ENCODE assay signal across 8 mouse cellular contexts in genomic region chr5:130216781-130217180, GRCm38 (mm10). TPM values are rescaled to one million over a fixed set of nuclear protein-coding genes. Genes with fewer than 3 reads are reported as not detected.
DNase-seq lines count a peak whose midpoint lies in the region; ATAC-seq and TF ChIP-seq lines count a peak whose summit lies in the region.

Gene Tmem248, plus strand, starts transcription at chr5:130217081.

- no peak for TF ChIP-seq CTCF in lung, embryonic 14.5 days (IDR thresholded peaks at IDR 0.05; ENCODE audit: low read depth)

- no peak within 1 kb of the TSS for H3K4me2 ChIP-seq in lung, embryonic 14.5 days
- no peak within 1 kb of the TSS for H3K4me2 ChIP-seq in heart, embryonic 12.5 days
- H3K4me2 ChIP-seq in midbrain, embryonic 16.5 days (ENCODE audit: low read length) = no peak within 1 kb of the TSS

- 79% methylated on average over 7 of the region's 7 CpGs for WGBS in lung, embryonic 14.5 days
- 81% methylated on average over 7 of the region's 7 CpGs for WGBS in embryonic facial prominence, embryonic 10.5 days
- 78% methylated on average over 7 of the region's 7 CpGs for WGBS in heart, embryonic 12.5 days
- 85% methylated on average over 7 of the region's 7 CpGs for WGBS in midbrain, embryonic 16.5 days

- H3K9me3 ChIP-seq in lung, embryonic 14.5 days (ENCODE audit: low read depth, low read length) = no peaks in the 10 kb centered on the region
- H3K9me3 ChIP-seq in embryonic facial prominence, embryonic 10.5 days = no peaks in the 10 kb centered on the region; the same call in 1 of the 2 replicates
- peaks cover 6% of the 10 kb centered on the region; the same call in 1 of the 2 replicates for H3K9me3 ChIP-seq in heart, embryonic 12.5 days (replicated peaks)
- no peaks in the 10 kb centered on the region for H3K9me3 ChIP-seq in midbrain, embryonic 16.5 days (replicated peaks; ENCODE audit: control insufficient read depth, low read length, poor library complexity, severe bottlenecking)

- no peak for ATAC-seq in lung, embryonic 14.5 days (ENCODE audit: insufficient read depth)
- ATAC-seq in heart, embryonic 12.5 days (ENCODE audit: insufficient number of reproducible peaks, low FRiP score) = no peak
- no peak for ATAC-seq in midbrain, embryonic 16.5 days

- H3K4me3 ChIP-seq in lung, embryonic 14.5 days (ENCODE audit: low read depth, low read length) = no peak within 1 kb of the TSS
- H3K4me3 ChIP-seq in embryonic facial prominence, embryonic 10.5 days = no peak within 1 kb of the TSS
- H3K4me3 ChIP-seq in heart, embryonic 12.5 days = no peak within 1 kb of the TSS
- H3K4me3 ChIP-seq in midbrain, embryonic 16.5 days (ENCODE audit: low read depth, low read length) = no peak within 1 kb of the TSS

- H3K9ac ChIP-seq in lung, embryonic 14.5 days = no peak within 1 kb of the TSS
- no peak within 1 kb of the TSS for H3K9ac ChIP-seq in heart, embryonic 12.5 days
- H3K9ac ChIP-seq in midbrain, embryonic 16.5 days (ENCODE audit: low read depth, low read length) = no peak within 1 kb of the TSS

- H3K4me1 ChIP-seq in lung, embryonic 14.5 days (ENCODE audit: insufficient read depth) = no peaks in the 10 kb centered on the region
- peaks cover 10% of the 10 kb centered on the region; the same call in 1 of the 2 replicates for H3K4me1 ChIP-seq in embryonic facial prominence, embryonic 10.5 days
- H3K4me1 ChIP-seq in heart, embryonic 12.5 days (replicated peaks) = 0 out of 2 replicates have a peak, but pooled peaks cover 4% of the 10 kb centered on the region
- H3K4me1 ChIP-seq in midbrain, embryonic 16.5 days (ENCODE audit: control insufficient read depth, insufficient read depth, low read length) = peaks cover 8% of the 10 kb centered on the region

- H3K27me3 ChIP-seq in lung, embryonic 14.5 days (ENCODE audit: insufficient read depth, low read length) = no peaks in the 10 kb centered on the region
- H3K27me3 ChIP-seq in embryonic facial prominence, embryonic 10.5 days (replicated peaks; ENCODE audit: low read depth, poor library complexity, severe bottlenecking) = no peaks in the 10 kb centered on the region
- no peaks in the 10 kb centered on the region for H3K27me3 ChIP-seq in heart, embryonic 12.5 days (replicated peaks)
- H3K27me3 ChIP-seq in midbrain, embryonic 16.5 days (ENCODE audit: control insufficient read depth, insufficient read depth, low read depth, low read length) = no peaks in the 10 kb centered on the region

- DNase-seq in lung, embryonic 14.5 days = no peak
- DNase-seq in lung, postnatal 4 days = no peak
- DNase-seq in embryonic facial prominence, embryonic 10.5 days (ENCODE audit: low spot score) = no peak
- DNase-seq in left cerebral cortex, adult 8-10 months (ENCODE audit: low spot score in 2 of 2) = no peak
- DNase-seq in MN1 (ENCODE audit: low spot score) = no peak
- DNase-seq in urinary bladder, postnatal 25 days (ENCODE audit: low spot score) = no peak

- H3K36me3 ChIP-seq in lung, embryonic 14.5 days (ENCODE audit: insufficient read depth) = peaks cover 27% of the 10 kb centered on the region
- H3K36me3 ChIP-seq in embryonic facial prominence, embryonic 10.5 days (replicated peaks) = peaks cover 28% of the 10 kb centered on the region
- H3K36me3 ChIP-seq in heart, embryonic 12.5 days = peaks cover 27% of the 10 kb centered on the region
- peaks cover 8% of the 10 kb centered on the region; the same call in 1 of the 2 replicates for H3K36me3 ChIP-seq in midbrain, embryonic 16.5 days (ENCODE audit: control insufficient read depth, insufficient read depth, low read length)

- no peak within 1 kb of the TSS for H3K27ac ChIP-seq in lung, embryonic 14.5 days (ENCODE audit: low read depth)
- no peak within 1 kb of the TSS for H3K27ac ChIP-seq in embryonic facial prominence, embryonic 10.5 days (replicated peaks)
- no peak within 1 kb of the TSS for H3K27ac ChIP-seq in heart, embryonic 12.5 days (ENCODE audit: poor library complexity, severe bottlenecking)
- H3K27ac ChIP-seq in midbrain, embryonic 16.5 days (ENCODE audit: low read length) = no peak within 1 kb of the TSS

RNA-seq across cellular contexts. Expression of gene Tmem248, which starts in this region (rescaled TPM):
- polyA plus RNA-seq in lung, embryonic 14.5 days (2014; fragmentation: Nextera tagmentation; extraction: Ambion mirVana) = 42.4 and 46.6 TPM in 2 replicates
- polyA plus RNA-seq in embryonic facial prominence, embryonic 10.5 days (2016; fragmentation: Nextera tagmentation; extraction: Ambion mirVana) = 37.7 and 39.1 TPM in 2 replicates
- 41.5 and 43.6 TPM in 2 replicates for polyA plus RNA-seq in heart, embryonic 12.5 days (2016; fragmentation: Nextera tagmentation; extraction: Ambion mirVana)
- 10 to 100 TPM; 45.9 to 56.3 (median 50.4) TPM for total RNA-seq in left cerebral cortex, adult 8-10 months (2022)
- polyA plus RNA-seq in midbrain, embryonic 16.5 days (2015; fragmentation: Nextera tagmentation; extraction: Ambion mirVana) = 24.6 and 25.6 TPM in 2 replicates
